Mouse (Mus musculus) cerebellum, postnatal 4 days (tissue): ENCODE measurements around the gene Zik1.

Source experiments
- DNase-seq, 2 experiments: peaks; one replicate each; pipeline ENCODE4 v3.0.0; 2022; ENCODE audit warnings: low spot score in 2 of 2, mixed read lengths in 1 of 2

Zik1 gene

DNA sequence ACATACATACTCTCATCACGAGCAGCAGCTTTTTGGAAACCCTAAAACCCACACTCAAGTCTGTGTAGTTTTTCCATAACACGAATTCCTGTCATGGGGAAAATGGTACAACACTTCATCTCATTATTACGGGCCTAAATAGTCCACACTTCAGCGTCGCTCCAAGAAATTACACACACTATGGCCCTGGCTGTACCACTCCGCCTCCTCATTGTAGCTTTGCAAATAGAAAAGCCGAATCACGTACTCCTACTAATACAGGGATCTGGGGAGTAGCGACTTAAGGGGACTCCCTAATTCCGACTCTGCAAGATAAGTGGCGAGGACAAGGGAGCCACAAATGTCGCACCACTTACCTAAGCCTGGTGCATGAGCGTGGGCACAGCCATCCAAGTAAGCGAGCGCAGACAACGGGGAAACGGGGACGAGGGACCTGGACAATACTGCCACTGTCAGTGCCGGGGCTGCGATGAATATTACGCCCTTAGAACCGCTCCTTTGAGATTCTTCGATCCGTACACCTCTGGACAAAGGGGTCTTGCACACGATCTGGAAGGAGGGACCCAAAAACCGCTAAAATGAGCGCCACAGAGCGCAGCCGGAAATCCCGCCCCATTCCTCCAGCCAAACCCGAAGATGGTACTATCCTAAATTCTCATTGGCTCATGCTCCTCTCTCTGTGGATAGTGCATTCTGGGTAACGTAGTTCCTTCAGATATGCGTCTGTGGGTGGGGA lies at the start of gene Zik1:
Gene Zik1, minus strand, starts transcription at position 609 of the 736 bp plus-strand sequence.
- DNase-seq = peak; percentile 46 to 68

DNA sequence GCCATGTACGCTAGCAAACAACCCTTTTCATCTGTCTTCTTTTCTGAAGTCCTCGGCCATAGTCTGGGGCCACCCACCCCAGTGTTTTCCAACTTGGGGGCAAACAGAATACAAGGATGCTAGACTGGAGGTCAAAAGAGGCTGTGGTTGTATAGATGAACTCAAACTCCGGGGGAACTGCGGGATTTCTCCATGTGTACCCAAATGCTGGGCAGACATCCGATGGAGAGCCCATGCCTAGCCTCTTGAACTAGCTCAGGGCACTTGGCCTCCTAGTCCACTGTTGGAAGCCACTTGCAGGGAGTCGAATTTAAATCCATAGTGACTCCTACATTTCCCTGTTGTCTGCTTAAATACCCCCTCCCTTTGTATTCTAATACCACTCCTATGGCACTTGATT lies 384 bp upstream of the Zik1 start:
- DNase-seq = no peak

DNA sequence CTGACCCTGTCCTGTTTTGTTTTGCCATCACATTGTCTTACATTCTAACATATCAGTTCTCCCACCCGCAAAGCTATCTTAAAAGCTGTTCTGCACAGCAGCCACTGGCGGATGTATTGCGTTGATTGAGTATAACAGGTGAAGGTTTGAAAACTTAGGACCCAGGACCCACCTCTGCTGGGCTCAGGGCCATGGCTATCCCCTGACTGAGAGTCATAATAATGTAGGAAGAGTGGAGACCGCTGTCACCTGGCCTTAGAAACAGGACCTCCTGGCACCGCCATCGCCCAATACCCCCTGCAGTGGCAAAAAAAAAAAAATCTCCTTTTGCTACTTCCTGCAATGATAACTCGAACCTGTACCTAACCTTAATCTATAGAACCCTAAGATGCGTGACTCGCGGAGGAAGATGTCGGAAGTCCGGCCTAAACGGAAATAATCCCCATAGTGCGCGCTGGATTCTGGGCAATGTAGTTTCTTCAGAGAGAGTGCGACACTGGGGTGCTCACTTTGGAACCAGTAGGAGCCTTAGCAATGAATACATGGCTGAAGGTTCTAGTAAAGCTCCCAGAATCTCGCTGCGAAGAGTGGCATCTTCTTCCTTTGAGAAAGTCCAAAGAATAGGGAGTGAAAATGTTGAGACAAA lies 14.5 kb downstream of the Zik1 start:
- DNase-seq = peak; percentile 15 to 24

GRCm38 (mm10) chr7:10479813-10480212 lies 15.4 kb downstream of the Zik1 start:
- no peak for DNase-seq

DNA sequence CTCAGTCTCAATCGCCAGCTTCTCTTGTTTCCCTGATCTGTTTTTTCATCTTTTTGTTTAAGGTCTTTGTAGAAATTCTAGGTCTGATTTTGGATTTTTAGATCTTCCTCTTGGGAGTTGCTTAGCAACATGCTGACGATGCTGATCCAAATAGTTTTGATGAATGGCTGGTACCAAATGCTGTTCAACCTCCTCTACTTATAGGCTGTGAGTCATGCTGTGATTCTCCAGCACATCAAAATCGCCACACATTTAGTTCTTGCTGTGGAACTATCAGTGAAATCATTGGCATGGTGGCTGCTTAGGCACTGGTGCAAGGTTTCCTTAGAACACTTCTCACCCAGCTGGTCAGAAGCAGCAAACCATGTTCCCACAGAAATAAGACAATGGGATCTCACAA lies 37.0 kb downstream of the Zik1 start:
- DNase-seq = no peak

- DNase-seq = no peak
These were observed 52.2 kb downstream of the Zik1 start, which contains the start of gene Vmn1r67 for GRCm38 (mm10) chr7:10443031-10443430. Vmn1r67 (plus strand) TSS chr7:10443331.
